Mouse (Mus musculus): Measurements from ENCODE around the gene Ntng1. TPM values are rescaled to one million over a fixed set of nuclear protein-coding genes. Genes with fewer than 3 reads are reported as not detected.

Ntng1 gene
- total and polyA plus RNA-seq, 3 experiments, result 0.06 to 0.07 TPM; not detected in 1

- no peak for DNase-seq
- H3K27ac ChIP-seq, result no peak overlapping the region
- 57% methylated on average over 5 of the region's 5 CpGs for WGBS
- intact Hi-C loops (cut with DNase I), result no loop called here
- TF ChIP-seq EP300 (IDR thresholded peaks at IDR 0.05; ENCODE audit: insufficient read depth, low read depth, low read length), result no peak
- no peak for TF ChIP-seq POLR2A (IDR thresholded peaks at IDR 0.05; ENCODE audit: insufficient read depth, low read depth, low read length)
- TF ChIP-seq CTCF (IDR thresholded peaks at IDR 0.05), result no peak
- H3K36me3 ChIP-seq (ENCODE audit: control insufficient read depth, insufficient read depth, low read length), result no peaks in the 10 kb centered on the region
- no peak overlapping the region for H3K4me3 ChIP-seq
- H3K27me3 ChIP-seq (ENCODE audit: control insufficient read depth, insufficient read depth, low read length), result no peaks in the 10 kb centered on the region; the same call in 1 of the 2 replicates
- H3K4me1 ChIP-seq (ENCODE audit: control insufficient read depth, insufficient read depth, low read length), result no peaks in the 10 kb centered on the region
- no peak overlapping the region for H3K9ac ChIP-seq (ENCODE audit: low read depth, low read length)
- H3K79me2 ChIP-seq (replicated peaks; ENCODE audit: control insufficient read depth, insufficient read depth, low read length), result no peaks in the 10 kb centered on the region
These were observed 360.6 kb downstream of the Ntng1 start for GRCm38 (mm10) chr3:109783231-109783630.

- H3K36me3 ChIP-seq (ENCODE audit: control insufficient read depth, insufficient read depth, low read length), result no peaks in the 10 kb centered on the region
- H3K4me1 ChIP-seq (ENCODE audit: control insufficient read depth, insufficient read depth, low read length), result no peaks in the 10 kb centered on the region
- H3K79me2 ChIP-seq (replicated peaks; ENCODE audit: control insufficient read depth, insufficient read depth, low read length), result no peaks in the 10 kb centered on the region
- no peak overlapping the region for H3K4me3 ChIP-seq
- WGBS, result 4% methylated on average over 27 of the region's 27 CpGs
- DNase-seq, result peak; percentile 6 to 18
- no peak overlapping the region for H3K9ac ChIP-seq (ENCODE audit: low read depth, low read length)
- no peaks in the 10 kb centered on the region; the same call in 1 of the 2 replicates for H3K27me3 ChIP-seq (ENCODE audit: control insufficient read depth, insufficient read depth, low read length)
- intact Hi-C loops (cut with DNase I), result no loop called here
- TF ChIP-seq POLR2A (IDR thresholded peaks at IDR 0.05; ENCODE audit: insufficient read depth, low read depth, low read length), result no peak
- peak; percentile 15; the same call in 1 of the 2 replicates for TF ChIP-seq CTCF (IDR thresholded peaks at IDR 0.05)
- TF ChIP-seq EP300 (IDR thresholded peaks at IDR 0.05; ENCODE audit: insufficient read depth, low read depth, low read length), result no peak
- H3K27ac ChIP-seq, result no peak overlapping the region
These were observed 361.4 kb downstream of the Ntng1 start for GRCm38 (mm10) chr3:109782289-109782951.

GRCm38 (mm10) chr3:109781917-109782288 is 361.9 kb downstream of the Ntng1 start:
- TF ChIP-seq CTCF (IDR thresholded peaks at IDR 0.05) (no peak), POLR2A (IDR thresholded peaks at IDR 0.05; ENCODE audit: insufficient read depth, low read depth, low read length) (no peak), EP300 (IDR thresholded peaks at IDR 0.05; ENCODE audit: insufficient read depth, low read depth, low read length) (no peak)
- H3K79me2 ChIP-seq (replicated peaks; ENCODE audit: control insufficient read depth, insufficient read depth, low read length), result no peaks in the 10 kb centered on the region
- no peak overlapping the region for H3K4me3 ChIP-seq
- 65% methylated on average over 7 of the region's 7 CpGs for WGBS
- H3K27ac ChIP-seq, result no peak overlapping the region
- H3K36me3 ChIP-seq (ENCODE audit: control insufficient read depth, insufficient read depth, low read length), result no peaks in the 10 kb centered on the region
- DNase-seq, result no peak
- H3K9ac ChIP-seq (ENCODE audit: low read depth, low read length), result no peak overlapping the region
- intact Hi-C loops (cut with DNase I), result no loop called here
- no peaks in the 10 kb centered on the region; the same call in 1 of the 2 replicates for H3K27me3 ChIP-seq (ENCODE audit: control insufficient read depth, insufficient read depth, low read length)
- no peaks in the 10 kb centered on the region for H3K4me1 ChIP-seq (ENCODE audit: control insufficient read depth, insufficient read depth, low read length)

- Histone ChIP-seq H3K4me3 (no peak overlapping the region), H3K79me2 (replicated peaks; ENCODE audit: control insufficient read depth, insufficient read depth, low read length) (no peaks in the 10 kb centered on the region), H3K9ac (ENCODE audit: low read depth, low read length) (no peak overlapping the region), H3K4me1 (ENCODE audit: control insufficient read depth, insufficient read depth, low read length) (no peaks in the 10 kb centered on the region), H3K27ac (no peak overlapping the region), H3K36me3 (ENCODE audit: control insufficient read depth, insufficient read depth, low read length) (no peaks in the 10 kb centered on the region), H3K27me3 (ENCODE audit: control insufficient read depth, insufficient read depth, low read length) (no peaks in the 10 kb centered on the region)
- intact Hi-C loops (cut with DNase I), result no loop called here
- whole genome bisulfite sequencing, result 80% methylated on average over 2 of the region's 2 CpGs
- TF ChIP-seq EP300 (IDR thresholded peaks at IDR 0.05; ENCODE audit: insufficient read depth, low read depth, low read length), result no peak
- TF ChIP-seq CTCF (IDR thresholded peaks at IDR 0.05), result no peak
- no peak for TF ChIP-seq POLR2A (IDR thresholded peaks at IDR 0.05; ENCODE audit: insufficient read depth, low read depth, low read length)
- DNase-seq, result no peak
These were observed 368.6 kb downstream of the Ntng1 start for GRCm38 (mm10) chr3:109775200-109775599.

GRCm38 (mm10) chr3:109772120-109772519 is 371.7 kb downstream of the Ntng1 start:
- intact Hi-C loops (cut with DNase I), result no loop called here
- no peaks in the 10 kb centered on the region for H3K36me3 ChIP-seq (ENCODE audit: control insufficient read depth, insufficient read depth, low read length)
- H3K9ac ChIP-seq (ENCODE audit: low read depth, low read length), result no peak overlapping the region
- TF ChIP-seq EP300 (IDR thresholded peaks at IDR 0.05; ENCODE audit: insufficient read depth, low read depth, low read length) (no peak), CTCF (IDR thresholded peaks at IDR 0.05) (no peak), POLR2A (IDR thresholded peaks at IDR 0.05; ENCODE audit: insufficient read depth, low read depth, low read length) (no peak)
- no peaks in the 10 kb centered on the region for H3K4me1 ChIP-seq (ENCODE audit: control insufficient read depth, insufficient read depth, low read length)
- H3K79me2 ChIP-seq (replicated peaks; ENCODE audit: control insufficient read depth, insufficient read depth, low read length), result no peaks in the 10 kb centered on the region
- H3K4me3 ChIP-seq, result no peak overlapping the region
- WGBS, result 14% methylated on average over 14 of the region's 14 CpGs
- H3K27me3 ChIP-seq (ENCODE audit: control insufficient read depth, insufficient read depth, low read length), result no peaks in the 10 kb centered on the region
- H3K27ac ChIP-seq, result no peak overlapping the region
- no peak for DNase-seq

GRCm38 (mm10) chr3:109766939-109767338 is 376.9 kb downstream of the Ntng1 start:
- H3K9ac ChIP-seq (ENCODE audit: low read depth, low read length), result no peak overlapping the region
- no peaks in the 10 kb centered on the region for H3K36me3 ChIP-seq (ENCODE audit: control insufficient read depth, insufficient read depth, low read length)
- no peak overlapping the region for H3K27ac ChIP-seq
- TF ChIP-seq POLR2A (IDR thresholded peaks at IDR 0.05; ENCODE audit: insufficient read depth, low read depth, low read length) (no peak), EP300 (IDR thresholded peaks at IDR 0.05; ENCODE audit: insufficient read depth, low read depth, low read length) (no peak), CTCF (IDR thresholded peaks at IDR 0.05) (no peak)
- no peaks in the 10 kb centered on the region for H3K27me3 ChIP-seq (ENCODE audit: control insufficient read depth, insufficient read depth, low read length)
- no peak overlapping the region for H3K4me3 ChIP-seq
- WGBS, result 91% methylated on average over 3 of the region's 3 CpGs
- H3K79me2 ChIP-seq (replicated peaks; ENCODE audit: control insufficient read depth, insufficient read depth, low read length), result no peaks in the 10 kb centered on the region
- intact Hi-C loops (cut with DNase I), result no loop called here
- H3K4me1 ChIP-seq (ENCODE audit: control insufficient read depth, insufficient read depth, low read length), result no peaks in the 10 kb centered on the region
- DNase-seq, result no peak

All from heart, adult 2 months (tissue).